Mouse (Mus musculus): Measurements from ENCODE around the gene Rnf208.

Gene Rnf208

DNA sequence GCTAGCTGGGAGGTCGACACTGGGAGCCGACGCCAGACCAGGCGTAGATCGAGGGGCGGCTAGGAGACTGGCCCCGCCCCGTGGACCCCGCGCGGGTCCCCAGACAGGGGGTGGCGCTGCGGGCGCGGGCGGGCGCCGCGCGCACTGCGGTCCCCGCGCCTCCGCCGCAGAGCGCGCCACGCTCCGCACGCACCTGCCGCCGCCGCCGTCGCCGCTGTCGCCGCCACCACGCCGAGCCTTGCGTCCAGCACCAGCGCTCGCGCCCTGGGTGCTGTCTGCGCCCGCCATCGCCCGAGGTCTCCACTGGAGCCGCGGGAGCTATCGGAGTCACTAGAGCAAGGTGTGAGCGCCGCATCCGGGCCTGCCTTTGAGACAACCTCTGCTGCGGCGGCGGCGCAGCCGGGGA, at the start of gene Rnf208, which contains the start of gene Cysrt1:
Gene Rnf208 (plus strand): TSS at position 155 of the 406 bp plus-strand sequence.
Gene Cysrt1 (minus strand): TSS at position 352 of the 406 bp plus-strand sequence.
- DNase-seq: no peak

DNA sequence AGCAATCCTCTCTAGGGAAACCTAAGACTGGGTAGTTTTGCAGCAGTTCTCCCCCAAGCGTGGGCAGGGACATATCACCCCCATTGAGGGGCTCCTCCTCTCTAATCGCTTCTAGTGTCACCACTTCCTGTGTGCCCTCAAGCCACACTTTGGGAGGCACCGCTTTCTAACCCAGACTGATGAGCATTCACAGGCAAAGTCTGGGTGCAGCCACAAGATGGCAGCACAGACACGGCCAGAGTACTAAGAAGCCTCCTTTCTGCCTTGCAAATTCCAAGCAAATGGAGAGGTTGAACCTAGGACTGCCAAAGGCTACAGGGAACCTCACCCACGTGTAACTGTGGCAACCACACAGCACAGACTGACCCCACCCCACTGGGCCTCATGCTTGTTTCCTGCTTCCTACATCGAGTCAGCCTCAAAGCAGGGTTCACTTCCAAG, 48.7 kb upstream of the Rnf208 start:
- DNase-seq: peak; percentile 89 to 90

DNA sequence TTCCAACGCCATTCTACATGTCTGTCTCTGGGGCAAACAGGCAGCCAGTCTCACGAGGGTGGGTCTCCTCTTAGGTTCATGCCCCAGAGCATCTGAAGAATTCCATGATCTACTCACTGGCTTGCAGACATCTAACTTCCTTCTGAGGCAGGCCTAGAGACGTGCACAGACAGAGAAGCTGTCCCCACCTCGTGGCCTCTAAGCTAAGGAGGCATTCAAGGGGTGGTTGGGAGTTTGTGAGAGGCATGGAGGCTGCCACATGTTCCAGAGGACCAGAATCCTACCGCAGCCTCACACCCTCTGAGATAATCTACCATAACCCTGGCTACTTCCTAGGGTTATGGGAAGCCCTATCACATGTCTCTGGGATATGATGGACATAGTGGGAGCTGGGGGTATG, 48.0 kb upstream of the Rnf208 start:
- no peak for DNase-seq

DNA sequence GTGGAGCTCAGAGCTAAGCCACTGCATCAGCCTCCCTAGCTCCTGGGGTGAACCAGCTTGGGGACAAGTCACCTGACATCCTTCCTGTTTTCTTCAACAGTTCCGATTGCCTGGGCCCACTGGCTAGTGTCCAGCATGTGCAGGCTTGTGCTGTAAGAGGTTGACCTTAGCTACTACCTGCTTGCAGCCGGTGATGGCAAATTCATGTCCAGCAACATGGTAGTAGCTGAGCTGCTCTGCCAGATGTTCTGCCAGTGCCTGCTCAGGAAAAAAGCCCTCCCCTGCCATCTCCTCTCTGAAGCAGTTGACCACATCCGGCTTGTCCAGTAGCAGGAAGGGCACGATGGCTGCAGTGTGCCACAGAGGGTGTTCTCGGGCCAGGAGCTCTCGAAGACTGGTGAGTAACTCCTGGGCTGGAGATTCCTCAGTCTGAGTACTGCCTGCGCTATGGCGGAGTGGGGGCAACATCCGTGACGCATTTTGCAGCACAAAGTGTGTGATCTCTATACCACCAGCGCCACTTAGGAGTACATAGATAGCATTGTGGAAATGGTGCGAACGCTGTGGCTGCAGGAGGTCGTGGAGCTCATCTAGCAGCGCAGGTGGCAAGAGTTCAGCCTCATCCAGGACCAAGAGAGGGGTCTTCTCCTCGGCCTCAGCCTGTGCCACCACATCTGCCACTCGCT, 47.4 kb upstream of the Rnf208 start:
- peak; percentile 40 to 46 for DNase-seq

- DNase-seq: peak; percentile 80 to 84
Measured at GRCm38 (mm10) chr2:25195211-25196156, 46.6 kb upstream of the Rnf208 start.

GRCm38 (mm10) chr2:25196172-25196954, 45.7 kb upstream of the Rnf208 start, which contains the start of gene Tor4a:
Gene Tor4a, minus strand, starts transcription at chr2:25196886.
- peak; percentile 90 to 94 for DNase-seq

DNA sequence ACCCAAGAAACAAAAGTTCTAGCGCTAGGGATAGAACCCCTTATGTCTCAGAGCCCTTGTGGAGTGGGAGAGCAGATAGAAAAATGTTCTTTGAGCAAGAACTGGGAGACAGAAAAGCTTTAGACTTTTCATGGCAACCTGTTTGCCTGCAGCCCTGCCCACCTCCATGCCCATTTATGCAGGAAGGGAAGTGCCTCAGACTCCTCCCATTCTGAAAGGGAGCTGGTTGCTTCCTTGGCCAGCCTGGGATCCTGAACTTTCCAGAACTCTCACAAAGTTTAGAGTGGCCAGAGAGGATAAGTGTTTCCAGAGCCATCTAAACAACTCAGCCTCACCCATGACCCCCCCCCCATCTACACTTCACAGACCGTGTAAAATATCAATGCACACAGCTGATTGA, 44.9 kb upstream of the Rnf208 start:
- DNase-seq: peak in 1 of 2 experiments; percentile 40

- no peak for DNase-seq
Measured at GRCm38 (mm10) chr2:25197946-25198345, 44.1 kb upstream of the Rnf208 start.

GRCm38 (mm10) chr2:25200631-25201030, 41.4 kb upstream of the Rnf208 start:
- DNase-seq: no peak

GRCm38 (mm10) chr2:25203631-25204214, 38.3 kb upstream of the Rnf208 start:
- DNase-seq: no peak

GRCm38 (mm10) chr2:25207593-25207992, 34.5 kb upstream of the Rnf208 start:
- no peak for DNase-seq

DNA sequence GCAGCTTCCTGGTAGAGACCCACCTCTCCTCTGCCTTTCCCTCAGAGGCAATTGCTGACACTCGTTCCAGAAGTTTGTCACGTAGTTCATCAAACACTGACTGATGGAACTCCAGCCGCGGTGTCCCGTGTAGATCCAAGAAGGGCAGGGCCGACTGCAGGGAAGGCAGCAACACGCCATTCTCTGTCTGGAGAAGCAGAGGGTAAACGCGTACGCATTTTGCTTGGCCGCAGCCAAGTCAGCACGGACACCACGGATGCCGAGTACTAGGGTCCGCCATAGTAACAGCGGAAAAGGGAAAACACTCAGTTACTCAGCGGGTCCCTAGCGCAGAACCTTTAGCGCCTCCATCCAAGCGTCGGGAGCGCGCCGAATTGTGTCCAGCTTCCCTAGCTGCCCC, 31.4 kb upstream of the Rnf208 start:
- no peak for DNase-seq

DNA sequence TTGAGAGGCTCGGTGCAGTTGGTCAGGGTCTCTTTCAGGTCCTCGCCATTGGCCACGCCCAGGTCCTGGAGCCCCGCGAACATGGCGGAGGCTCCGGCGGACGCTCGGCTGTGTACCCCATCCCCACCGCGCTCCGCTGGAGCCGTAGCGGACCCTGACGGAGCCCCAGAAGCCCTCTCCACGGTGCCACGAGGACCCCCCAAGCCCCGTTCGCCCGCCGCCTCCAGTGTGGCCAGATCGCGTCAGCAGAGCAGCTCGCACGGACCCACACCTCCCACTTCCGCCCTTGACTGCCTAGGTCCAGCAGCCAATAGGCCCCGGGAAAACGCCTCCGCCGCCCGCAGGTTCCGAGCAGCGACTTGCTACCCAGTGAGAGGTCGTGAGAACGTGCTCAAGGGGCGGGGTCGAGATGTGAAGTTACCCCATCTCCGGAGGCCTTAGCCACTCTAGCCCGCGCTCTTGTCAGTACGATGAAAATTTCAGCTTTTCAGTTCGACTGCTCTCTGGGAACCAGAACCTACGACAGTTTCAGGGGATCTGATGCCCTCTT, 30.9 kb upstream of the Rnf208 start, which contains the start of gene Nelfb:
Gene Nelfb (minus strand): TSS at position 369 of the 550 bp plus-strand sequence.
- DNase-seq: peak; percentile 95 to 96

DNA sequence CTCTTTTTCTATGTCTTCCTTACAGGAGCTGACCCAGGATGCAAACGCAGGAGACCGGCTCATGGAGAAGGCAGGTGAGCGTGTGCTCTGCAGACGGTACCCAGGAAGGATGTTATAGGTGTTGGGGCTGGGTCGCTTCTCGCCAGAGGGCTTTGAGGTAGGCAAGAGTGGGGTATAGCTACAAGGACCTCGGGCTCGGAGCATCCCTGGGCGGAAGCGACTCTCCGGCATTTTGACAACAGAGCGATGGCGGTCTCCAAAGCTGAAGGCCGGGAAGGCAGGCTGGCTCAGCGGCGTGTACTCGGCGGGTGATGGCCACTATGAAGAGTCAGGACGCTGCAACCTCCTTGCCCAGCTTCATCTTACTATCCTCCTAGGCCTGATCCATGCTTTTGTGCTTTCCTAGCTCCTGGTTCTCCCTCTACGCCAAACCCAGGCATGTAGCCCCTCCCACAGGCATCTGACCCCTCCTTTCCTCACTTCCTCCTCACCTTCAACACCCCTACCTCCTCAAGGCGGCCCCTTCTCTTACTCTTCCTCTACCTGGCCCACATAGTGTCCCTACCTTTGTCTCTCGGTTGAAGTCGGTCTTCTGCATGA, 28.7 kb upstream of the Rnf208 start:
- no peak for DNase-seq

DNA sequence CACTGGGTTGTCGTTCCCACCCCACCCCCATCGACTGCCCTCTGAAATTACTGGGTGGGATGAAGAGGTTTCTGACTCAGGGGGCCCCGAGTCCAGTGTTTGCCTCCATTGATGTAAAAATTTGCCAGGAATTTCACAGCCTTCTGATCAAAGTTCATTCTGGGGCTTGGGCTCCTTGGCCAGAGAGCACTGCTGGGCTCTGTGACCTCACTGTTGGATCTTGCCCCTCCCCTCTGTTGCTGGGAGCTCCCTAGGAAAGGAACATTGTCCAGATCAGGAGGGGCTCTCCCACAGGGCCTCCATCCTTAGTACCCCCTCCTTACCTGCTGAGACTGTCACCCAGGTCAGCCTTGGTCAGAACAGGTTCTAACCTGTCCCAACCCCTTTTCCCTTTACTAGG, 27.6 kb upstream of the Rnf208 start, which contains the start of gene Stpg3:
Gene Stpg3 (minus strand): TSS at position 194 of the 400 bp plus-strand sequence.
- DNase-seq: no peak

- no peak for DNase-seq
Measured at GRCm38 (mm10) chr2:25217666-25218065, 24.4 kb upstream of the Rnf208 start.

GRCm38 (mm10) chr2:25218445-25218844, 23.6 kb upstream of the Rnf208 start, which contains the start of gene Fam166a:
Gene Fam166a, plus strand, starts transcription at chr2:25218745.
- DNase-seq: no peak

DNA sequence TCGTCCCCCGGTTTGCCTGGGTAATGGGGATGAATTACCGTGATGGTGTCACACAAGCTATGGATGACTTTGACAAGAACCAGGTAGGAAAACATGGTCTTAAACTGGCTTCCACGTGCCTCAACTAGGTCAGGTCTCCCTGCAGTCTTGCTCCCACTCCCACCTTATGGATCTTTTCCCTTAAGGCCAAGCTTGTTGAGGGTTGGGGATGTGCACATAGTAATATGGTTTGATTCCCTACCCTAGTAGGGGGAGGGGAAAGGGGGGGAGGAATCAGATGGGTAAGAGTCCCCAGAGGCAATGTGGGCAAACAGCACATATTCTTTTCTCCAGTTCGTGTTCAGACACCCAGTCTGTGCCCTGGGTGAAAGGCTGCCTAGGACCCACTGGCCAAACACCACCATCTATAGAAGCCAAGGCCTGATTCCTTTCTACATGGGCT, 20.7 kb upstream of the Rnf208 start:
- DNase-seq: peak in 1 of 2 experiments; percentile 3

DNA sequence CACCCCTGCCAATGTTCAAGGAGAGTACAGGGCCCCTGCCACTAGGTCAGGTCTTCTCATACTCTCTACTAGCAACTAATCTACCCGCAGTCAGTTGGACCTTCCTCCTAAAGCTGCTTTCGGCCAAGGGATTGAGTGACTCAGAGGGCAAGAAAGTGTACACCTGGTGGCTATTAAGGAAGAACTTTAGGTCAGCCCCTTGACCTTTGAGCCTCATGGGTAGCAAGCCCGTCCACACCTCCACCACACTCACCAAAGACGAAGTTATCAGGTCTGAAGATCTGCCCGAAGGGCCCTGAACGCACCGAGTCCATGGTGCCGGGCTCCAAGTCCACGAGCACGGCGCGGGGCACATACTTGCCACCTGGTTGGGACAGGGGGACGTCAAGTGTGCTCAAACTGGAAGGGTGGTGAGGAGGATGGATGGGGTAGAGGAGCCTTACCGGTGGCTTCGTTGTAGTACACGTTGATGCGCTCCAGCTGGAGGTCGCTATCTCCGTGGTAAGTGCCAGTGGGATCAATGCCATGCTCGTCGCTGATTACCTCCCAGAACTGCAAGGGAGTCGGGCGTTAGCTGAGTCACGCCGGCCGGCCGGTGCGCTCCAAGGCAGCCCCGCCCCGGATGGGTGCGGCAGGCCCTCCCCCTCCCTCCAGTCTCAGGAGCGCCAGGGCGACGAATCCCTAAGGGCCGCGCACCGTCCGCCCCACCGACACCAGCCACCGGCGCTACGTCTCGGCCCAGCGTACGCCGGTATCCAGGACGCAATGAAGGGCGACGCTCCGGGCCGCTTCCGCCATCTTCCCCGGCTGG, 18.2 kb upstream of the Rnf208 start:
- peak; percentile 86 to 91 for DNase-seq

DNA sequence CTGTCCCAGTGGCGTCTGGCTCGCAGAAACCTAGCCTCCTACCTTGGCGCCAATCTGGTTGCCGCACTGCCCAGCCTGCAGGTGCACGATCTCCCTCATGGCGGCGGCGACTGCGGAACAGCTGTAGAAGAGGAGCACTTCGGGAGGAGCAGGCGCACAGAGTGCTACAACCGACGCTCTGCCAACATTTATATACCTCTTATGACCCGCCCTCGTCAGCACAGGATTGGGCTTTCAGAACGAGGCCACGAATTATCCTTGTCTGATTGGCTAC, 17.6 kb upstream of the Rnf208 start, which contains the start of gene Tubb4b:
Gene Tubb4b (minus strand): TSS at position 211 of the 274 bp plus-strand sequence.
- DNase-seq: no peak
